Mouse (Mus musculus) E14TG2a.4 (cell line): ENCODE data around the gene Sohlh2.

Source experiments
- CTCF ChIP-seq: conservative IDR thresholded peaks from 2 replicates; pipeline ENCODE4 v1.5.1; 2014; ENCODE audit warnings: low read length
- NANOG ChIP-seq: IDR thresholded peaks from 2 replicates; pipeline ENCODE4 v1.6.1; 2014; ENCODE audit warnings: borderline replicate concordance, low read length, mixed read lengths
- POU5F1 ChIP-seq: IDR thresholded peaks from 2 replicates; pipeline ENCODE4 v1.6.1; 2014; ENCODE audit warnings: low read length, borderline replicate concordance

DNA sequence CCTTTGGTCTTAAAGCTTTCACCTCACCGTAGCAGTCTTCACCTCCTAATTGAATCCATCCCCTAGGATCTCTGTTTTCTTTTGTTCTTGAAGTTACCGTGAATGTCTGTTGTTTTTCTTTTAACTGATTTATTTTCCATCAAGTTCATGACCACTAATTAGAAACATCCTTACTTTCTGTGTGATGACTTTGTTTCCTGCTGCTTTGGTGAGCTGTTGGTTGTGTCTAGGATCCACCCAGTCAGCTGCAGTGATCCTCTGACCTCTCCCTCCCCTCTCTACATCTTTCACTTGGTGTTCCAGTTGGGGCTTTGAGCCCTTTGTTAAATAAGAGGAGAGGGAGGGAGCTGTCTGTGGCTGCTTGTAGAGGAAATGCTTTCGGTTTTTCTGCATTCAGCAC lies 33.7 kb upstream of the Sohlh2 start:
- TF ChIP-seq CTCF (no peak), NANOG (no peak), POU5F1 (no peak)
